Mouse (Mus musculus): Measurements from ENCODE around the gene Sez6l. TPM values are rescaled to one million over a fixed set of nuclear protein-coding genes. Genes with fewer than 3 reads are reported as not detected.

Gene Sez6l
- total RNA-seq, 2 experiments from 2014 or later, result not detected

- DNase-seq, result peak; percentile 27
Observed at GRCm38 (mm10) chr5:112575151-112575915, 1.7 kb downstream of the Sez6l start.

GRCm38 (mm10) chr5:112573916-112574315, 3.1 kb downstream of the Sez6l start:
- peak; percentile 56 for TF ChIP-seq CTCF (IDR thresholded peaks at IDR 0.05)
- no peak overlapping the region for H3K4me3 ChIP-seq
- intact Hi-C loops (cut with DNase I), result no loop called here
- DNase-seq, result peak; percentile 29
- no peak overlapping the region for H3K27ac ChIP-seq

More at GRCm38 (mm10) chr5:112575151-112575915, 1.7 kb downstream of the Sez6l start:
- H3K4me3 ChIP-seq, result no peak overlapping the region
- TF ChIP-seq CTCF (IDR thresholded peaks at IDR 0.05), result no peak
- no peak overlapping the region for H3K27ac ChIP-seq
- intact Hi-C loops (cut with DNase I), result no loop called here

DNA sequence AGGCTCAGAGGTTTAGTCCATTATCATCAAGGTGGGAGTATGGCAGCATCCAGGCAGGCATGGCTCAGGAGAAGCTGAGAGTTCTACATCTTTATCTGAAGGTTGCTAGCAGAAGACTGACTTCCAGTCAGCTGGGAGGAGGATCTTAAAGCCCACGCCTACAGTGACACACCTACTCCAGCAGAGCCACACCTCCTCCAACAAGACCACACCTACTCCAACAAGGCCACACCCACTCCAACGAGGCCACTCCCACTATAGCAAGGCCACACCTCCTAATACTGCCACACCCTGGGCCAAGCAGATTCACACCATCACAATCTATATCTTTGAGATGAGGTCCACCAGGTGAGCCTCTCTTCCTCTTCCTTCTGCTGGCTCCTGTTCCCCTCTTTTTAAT, 4.8 kb downstream of the Sez6l start:
- no peak for TF ChIP-seq CTCF (IDR thresholded peaks at IDR 0.05)
- no peak overlapping the region for H3K4me3 ChIP-seq
- DNase-seq, result no peak
- no peak overlapping the region for H3K27ac ChIP-seq
- intact Hi-C loops (cut with DNase I), result no loop called here

DNA sequence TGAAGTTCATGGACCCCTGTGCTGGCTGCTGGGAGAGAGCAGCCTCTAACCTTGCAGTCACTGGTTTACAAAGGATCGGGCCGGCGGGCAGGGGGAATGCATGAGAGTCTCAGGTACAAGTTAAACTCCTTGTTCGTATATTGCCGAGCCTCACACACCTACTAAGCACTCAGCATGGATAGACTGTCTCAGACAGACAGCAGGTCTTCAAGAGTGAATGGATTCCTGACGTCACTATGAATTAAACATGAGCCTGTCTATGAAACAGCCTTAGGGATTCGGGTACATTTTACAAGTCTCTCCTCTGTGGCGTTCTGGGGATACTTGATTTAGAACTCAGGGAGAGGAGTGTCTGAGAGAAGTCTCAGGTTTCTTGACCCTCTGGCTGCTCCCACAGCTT, 11.5 kb downstream of the Sez6l start:
- no peak for TF ChIP-seq CTCF (IDR thresholded peaks at IDR 0.05)
- no peak overlapping the region for H3K4me3 ChIP-seq
- intact Hi-C loops (cut with DNase I), result no loop called here
- no peak overlapping the region for H3K27ac ChIP-seq
- no peak for DNase-seq

DNA sequence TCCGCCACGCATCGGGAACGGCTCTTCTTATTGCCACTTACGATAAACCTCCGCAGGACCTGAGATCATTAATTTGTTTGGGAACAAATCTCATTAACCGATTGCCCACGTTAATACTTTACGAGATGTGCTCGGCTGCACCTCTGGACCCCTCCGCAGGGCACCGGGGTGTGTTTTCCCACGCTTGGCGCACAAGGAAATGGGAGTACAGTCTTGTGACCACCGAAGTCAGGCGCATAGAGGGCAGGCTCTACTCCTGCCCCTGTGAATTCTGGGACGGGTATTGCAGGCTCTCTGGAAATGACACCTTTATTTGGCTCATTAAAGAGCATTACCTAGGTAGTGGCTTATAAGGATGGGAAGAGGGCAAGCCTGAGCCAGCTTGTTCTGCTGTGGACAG, 11.9 kb downstream of the Sez6l start:
- no peak for DNase-seq
- no peak for TF ChIP-seq CTCF (IDR thresholded peaks at IDR 0.05)
- intact Hi-C loops (cut with DNase I), result no loop called here
- Histone ChIP-seq H3K4me3 (no peak overlapping the region), H3K27ac (no peak overlapping the region)

DNA sequence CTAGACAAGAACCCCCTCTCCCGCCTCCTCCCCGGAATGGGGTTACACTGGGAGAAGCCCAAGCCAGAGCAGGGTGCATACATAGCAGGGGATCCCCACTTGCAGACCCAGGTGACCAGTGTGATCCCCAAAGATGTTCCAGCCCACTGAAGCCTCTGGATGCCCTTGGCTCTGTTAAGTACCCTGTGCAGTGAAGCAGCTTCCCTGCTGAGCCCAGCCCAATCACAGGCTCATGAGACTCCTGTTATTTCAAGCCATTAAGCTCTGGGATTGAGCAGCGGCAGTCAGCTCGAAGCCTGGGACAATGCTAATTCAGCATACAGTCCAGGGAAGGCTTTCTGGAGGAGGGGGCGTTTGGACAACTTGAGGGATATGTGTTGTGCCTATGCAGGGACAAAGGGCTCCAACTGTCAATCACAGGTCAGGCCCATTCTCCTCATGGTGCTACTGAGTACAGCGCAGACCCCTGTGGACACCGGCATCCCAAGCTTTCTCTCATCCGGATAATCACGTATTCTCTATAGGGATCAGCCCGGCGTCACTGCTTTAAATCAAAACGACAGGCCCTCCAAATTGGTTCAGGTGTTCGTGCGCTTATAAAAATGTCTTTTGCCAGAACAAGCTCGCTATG, 16.0 kb downstream of the Sez6l start:
- no peak for TF ChIP-seq CTCF (IDR thresholded peaks at IDR 0.05)
- no peak for DNase-seq
- Histone ChIP-seq H3K4me3 (no peak overlapping the region), H3K27ac (no peak overlapping the region)
- intact Hi-C loops (cut with DNase I), result no loop called here

GRCm38 (mm10) chr5:112560139-112560538, 16.8 kb downstream of the Sez6l start:
- no peak for TF ChIP-seq CTCF (IDR thresholded peaks at IDR 0.05)
- intact Hi-C loops (cut with DNase I), result no loop called here

GRCm38 (mm10) chr5:112557396-112557795, 19.6 kb downstream of the Sez6l start:
- no peak for TF ChIP-seq CTCF (IDR thresholded peaks at IDR 0.05)
- H3K4me3 ChIP-seq, result no peak overlapping the region
- intact Hi-C loops (cut with DNase I), result no loop called here
- DNase-seq, result no peak
- no peak overlapping the region for H3K27ac ChIP-seq

More at GRCm38 (mm10) chr5:112560139-112560538, 16.8 kb downstream of the Sez6l start:
- DNase-seq, result no peak
- H3K27ac ChIP-seq, result no peak overlapping the region
- no peak overlapping the region for H3K4me3 ChIP-seq

GRCm38 (mm10) chr5:112556640-112557039, 20.3 kb downstream of the Sez6l start:
- Histone ChIP-seq H3K27ac (no peak overlapping the region), H3K4me3 (no peak overlapping the region)
- no peak for DNase-seq
- no peak for TF ChIP-seq CTCF (IDR thresholded peaks at IDR 0.05)
- intact Hi-C loops (cut with DNase I), result no loop called here

GRCm38 (mm10) chr5:112554508-112554907, 22.5 kb downstream of the Sez6l start:
- H3K27ac ChIP-seq, result no peak overlapping the region
- TF ChIP-seq CTCF (IDR thresholded peaks at IDR 0.05), result no peak

DNA sequence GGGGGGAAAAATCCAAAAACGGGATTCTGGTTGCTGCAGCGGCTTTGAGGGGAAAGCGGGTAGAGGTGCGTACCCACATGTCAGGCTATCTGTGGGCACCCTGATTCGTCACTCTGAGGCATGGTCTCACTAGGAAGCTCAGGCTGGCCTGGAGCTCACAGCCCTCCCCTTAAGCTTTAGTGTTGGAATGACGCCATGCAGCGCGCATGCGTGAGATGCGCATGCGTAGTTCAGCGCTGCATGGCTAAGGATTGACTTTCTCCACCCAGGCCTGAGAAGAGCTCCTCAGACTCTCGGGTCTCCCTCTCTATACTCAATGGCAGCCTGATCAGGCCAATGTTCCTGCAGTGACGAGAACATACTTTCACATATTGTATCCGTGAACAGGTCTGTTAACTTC, 24.2 kb downstream of the Sez6l start:
- TF ChIP-seq CTCF (IDR thresholded peaks at IDR 0.05), result no peak
- no peak overlapping the region for H3K4me3 ChIP-seq
- intact Hi-C loops (cut with DNase I), result no loop called here
- no peak for DNase-seq
- no peak overlapping the region for H3K27ac ChIP-seq

More at GRCm38 (mm10) chr5:112554508-112554907, 22.5 kb downstream of the Sez6l start:
- no peak for DNase-seq
- no peak overlapping the region for H3K4me3 ChIP-seq
- intact Hi-C loops (cut with DNase I), result no loop called here

GRCm38 (mm10) chr5:112551975-112552728, 24.8 kb downstream of the Sez6l start:
- no peak for TF ChIP-seq CTCF (IDR thresholded peaks at IDR 0.05)
- no peak for DNase-seq
- no peak overlapping the region for H3K4me3 ChIP-seq
- intact Hi-C loops (cut with DNase I), result no loop called here
- H3K27ac ChIP-seq, result no peak overlapping the region
